Mouse (Mus musculus): ENCODE results near the gene Fkbp2.

Fkbp2 gene

GRCm38 (mm10) chr19:6942764-6943163 lies 37.5 kb downstream of the Fkbp2 start:
- in situ Hi-C loops (cut with MboI, MseI) = no loop called here

GRCm38 (mm10) chr19:6942249-6942691 lies 38.0 kb downstream of the Fkbp2 start, which contains the start of gene Gpr137:
Gene Gpr137, minus strand, starts transcription at chr19:6942480.
- in situ Hi-C loops (cut with MboI, MseI) = no loop called here

GRCm38 (mm10) chr19:6941372-6942248 lies 38.7 kb downstream of the Fkbp2 start, which contains the start of gene Bad:
Gene Bad, plus strand, starts transcription at chr19:6941861.
- in situ Hi-C loops (cut with MboI, MseI) = no loop called here

GRCm38 (mm10) chr19:6940396-6941351 lies 39.6 kb downstream of the Fkbp2 start:
- in situ Hi-C loops (cut with MboI, MseI) = no loop called here

- in situ Hi-C loops (cut with MboI, MseI) = loop anchor here (5.0 kb wide), 1 partner anchor 78 kb away; the partner anchor contains the start of gene Fermt3
These were observed 40.9 kb downstream of the Fkbp2 start for GRCm38 (mm10) chr19:6939106-6940002.

GRCm38 (mm10) chr19:6937541-6938465 lies 42.5 kb downstream of the Fkbp2 start:
- in situ Hi-C loops (cut with MboI, MseI) = loop anchor here (5.0 kb wide), 1 partner anchor 79 kb away; the partner anchor contains the start of gene Fermt3

GRCm38 (mm10) chr19:6936299-6936698 lies 44.0 kb downstream of the Fkbp2 start:
- in situ Hi-C loops (cut with MboI, MseI) = loop anchor here (5.0 kb wide), 1 partner anchor 81 kb away; the partner anchor contains the start of gene Fermt3

- in situ Hi-C loops (cut with MboI, MseI) = no loop called here
These were observed 45.9 kb downstream of the Fkbp2 start, which contains the start of gene Kcnk4 for GRCm38 (mm10) chr19:6934195-6934977. Gene Kcnk4, minus strand, starts transcription at chr19:6934515.

- in situ Hi-C loops (cut with MboI, MseI) = no loop called here
These were observed 46.7 kb downstream of the Fkbp2 start for GRCm38 (mm10) chr19:6933436-6934194.

GRCm38 (mm10) chr19:6933102-6933435 lies 47.2 kb downstream of the Fkbp2 start:
- in situ Hi-C loops (cut with MboI, MseI) = no loop called here

- in situ Hi-C loops (cut with MboI, MseI) = no loop called here
These were observed 48.3 kb downstream of the Fkbp2 start for GRCm38 (mm10) chr19:6932018-6932417.

- in situ Hi-C loops (cut with MboI, MseI) = no loop called here
These were observed 49.3 kb downstream of the Fkbp2 start for GRCm38 (mm10) chr19:6931002-6931401.

GRCm38 (mm10) chr19:6928080-6928479 lies 52.2 kb downstream of the Fkbp2 start:
- in situ Hi-C loops (cut with MboI, MseI) = no loop called here

All from regulatory T cell (primary cell).